ENCODE assay signal across 12 mouse cellular contexts in genomic region chr15:12197361-12197760, GRCm38 (mm10). TPM values are rescaled to one million over a fixed set of nuclear protein-coding genes. Genes with fewer than 3 reads are reported as not detected.
DNase-seq lines count a peak whose midpoint lies in the region; ATAC-seq and TF ChIP-seq lines count a peak whose summit lies in the region.
"Had no signal": no experiment of that assay in that cellular context is flagged by ENCODE, and none has a peak within 500 bp of the region (broad histone marks: within the 10 kb centered on the region; RNA-seq: fewer than 3 reads in every experiment).

No protein-coding gene starts in this region.

- no peak for TF ChIP-seq POLR2A in ES-Bruce4 (IDR thresholded peaks at IDR 0.05; ENCODE audit: insufficient read depth, low read length)

- H3K9me3 ChIP-seq in heart, embryonic 15.5 days (replicated peaks): no peaks in the 10 kb centered on the region
- no peaks in the 10 kb centered on the region for H3K9me3 ChIP-seq in liver, embryonic 12.5 days (replicated peaks)
- H3K9me3 ChIP-seq in ES-Bruce4 (replicated peaks; ENCODE audit: control insufficient read depth, insufficient read depth, low read length, poor library complexity, severe bottlenecking): no peaks in the 10 kb centered on the region
- H3K9me3 ChIP-seq in kidney, embryonic 15.5 days (replicated peaks): no peaks in the 10 kb centered on the region
- H3K9me3 ChIP-seq: forebrain, embryonic 13.5 days; hindbrain, embryonic 13.5 days; neural tube, embryonic 13.5 days had no signal

- H3K9ac ChIP-seq in heart, embryonic 15.5 days: no peak overlapping the region
- H3K9ac ChIP-seq in liver, embryonic 12.5 days: no peak overlapping the region
- no peak overlapping the region for H3K9ac ChIP-seq in ES-Bruce4 (ENCODE audit: low read depth, poor library complexity, severe bottlenecking)
- no peak overlapping the region for H3K9ac ChIP-seq in kidney, embryonic 15.5 days
- H3K9ac ChIP-seq: forebrain, embryonic 13.5 days; hindbrain, embryonic 13.5 days; neural tube, embryonic 13.5 days had no signal

- DNase-seq in heart, postnatal 4 days: no peak
- no peak for DNase-seq in liver
- no peak for DNase-seq in thymus, postnatal 4 days
- no peak for DNase-seq in B cell, adult 2 months
- DNase-seq: layer of hippocampus, postnatal 36 days had no signal

- H3K4me2 ChIP-seq in heart, embryonic 15.5 days: peak overlapping the region; percentile 41
- H3K4me2 ChIP-seq in liver, embryonic 12.5 days: peak overlapping the region; percentile 38
- H3K4me2 ChIP-seq in kidney, embryonic 15.5 days: peak overlapping the region; percentile 39; the same call in 1 of the 2 replicates
- H3K4me2 ChIP-seq: forebrain, embryonic 13.5 days; hindbrain, embryonic 13.5 days; neural tube, embryonic 13.5 days had no signal

- WGBS in heart, embryonic 15.5 days: 83% methylated on average over 6 of the region's 6 CpGs
- WGBS in liver, embryonic 12.5 days (ENCODE audit: insufficient replicate concordance): 70% methylated on average over 6 of the region's 6 CpGs
- 87% methylated on average over 6 of the region's 6 CpGs for WGBS in kidney, embryonic 15.5 days

- ATAC-seq in heart, embryonic 15.5 days (replicated peaks; ENCODE audit: insufficient number of reproducible peaks, insufficient read depth, low FRiP score, low read depth): no peak
- no peak for ATAC-seq in liver, embryonic 12.5 days
- ATAC-seq in kidney, embryonic 15.5 days (replicated peaks; ENCODE audit: low FRiP score): no peak

- no peaks in the 10 kb centered on the region for H3K36me3 ChIP-seq in heart, embryonic 15.5 days
- no peaks in the 10 kb centered on the region for H3K36me3 ChIP-seq in liver, embryonic 12.5 days
- H3K36me3 ChIP-seq in ES-Bruce4 (ENCODE audit: control insufficient read depth, insufficient read depth, low read length, poor library complexity, severe bottlenecking): no peaks in the 10 kb centered on the region
- no peaks in the 10 kb centered on the region for H3K36me3 ChIP-seq in kidney, embryonic 15.5 days
- H3K36me3 ChIP-seq: hindbrain, embryonic 13.5 days had no signal

- no peaks in the 10 kb centered on the region for H3K27me3 ChIP-seq in heart, embryonic 15.5 days
- H3K27me3 ChIP-seq in liver, embryonic 12.5 days (replicated peaks): no peaks in the 10 kb centered on the region
- H3K27me3 ChIP-seq in ES-Bruce4 (ENCODE audit: control insufficient read depth, insufficient read depth, low read length, poor library complexity, severe bottlenecking): no peaks in the 10 kb centered on the region
- H3K27me3 ChIP-seq in kidney, embryonic 15.5 days: no peaks in the 10 kb centered on the region
- H3K27me3 ChIP-seq: forebrain, embryonic 13.5 days; hindbrain, embryonic 13.5 days; neural tube, embryonic 13.5 days had no signal

- no peak for TF ChIP-seq EP300 in ES-Bruce4 (IDR thresholded peaks at IDR 0.05; ENCODE audit: insufficient read depth, low read depth, low read length)

- no peak overlapping the region for H3K4me3 ChIP-seq in heart, embryonic 15.5 days
- no peak overlapping the region for H3K4me3 ChIP-seq in liver, embryonic 12.5 days
- 0 out of 2 replicates have a peak overlapping the region, but pooled peaks have one; percentile 14 for H3K4me3 ChIP-seq in ES-Bruce4 (ENCODE audit: low read depth, low read length)
- no peak overlapping the region for H3K4me3 ChIP-seq in kidney, embryonic 15.5 days (replicated peaks)
- H3K4me3 ChIP-seq: forebrain, embryonic 13.5 days; hindbrain, embryonic 13.5 days; neural tube, embryonic 13.5 days had no signal

- peaks cover 31% of the 10 kb centered on the region for H3K4me1 ChIP-seq in heart, embryonic 15.5 days (replicated peaks)
- H3K4me1 ChIP-seq in liver, embryonic 12.5 days: peaks cover 51% of the 10 kb centered on the region
- H3K4me1 ChIP-seq in ES-Bruce4 (ENCODE audit: control insufficient read depth, insufficient read depth, low read length): peaks cover 3% of the 10 kb centered on the region
- H3K4me1 ChIP-seq in kidney, embryonic 15.5 days: peaks cover 43% of the 10 kb centered on the region
- H3K4me1 ChIP-seq: forebrain, embryonic 13.5 days; hindbrain, embryonic 13.5 days; neural tube, embryonic 13.5 days had no signal

- H3K27ac ChIP-seq in heart, embryonic 15.5 days: no peak overlapping the region
- no peak overlapping the region for H3K27ac ChIP-seq in liver, embryonic 12.5 days
- H3K27ac ChIP-seq in ES-Bruce4 (ENCODE audit: insufficient read depth, low read length): no peak overlapping the region
- H3K27ac ChIP-seq in kidney, embryonic 15.5 days: no peak overlapping the region
- H3K27ac ChIP-seq: forebrain, embryonic 13.5 days; hindbrain, embryonic 13.5 days; neural tube, embryonic 13.5 days had no signal

- TF ChIP-seq CTCF in ES-Bruce4 (IDR thresholded peaks at IDR 0.05; ENCODE audit: low read depth, low read length): no peak

RNA-seq across cellular contexts. Expression of gene Mtmr12, which starts 7.5 kb away (rescaled TPM):
- polyA plus RNA-seq in heart, embryonic 15.5 days (2015; fragmentation: Nextera tagmentation; extraction: Ambion mirVana): 9.5 and 14.1 TPM in 2 replicates
- 10 to 100 TPM; 19.6 to 22.4 TPM for total RNA-seq in heart, postnatal 4 days (2021)
- 11.9 and 12.3 TPM in 2 replicates for polyA plus RNA-seq in liver, embryonic 12.5 days (2016; fragmentation: Nextera tagmentation; extraction: Ambion mirVana)
- 29.8 and 32.0 TPM in 2 replicates for polyA plus RNA-seq in ES-Bruce4 (2011; ENCODE audit: insufficient read depth, insufficient read length, low read depth, missing spikeins)
- polyA plus RNA-seq in kidney, embryonic 15.5 days (2015; fragmentation: Nextera tagmentation; extraction: Ambion mirVana): 20.9 and 21.1 TPM in 2 replicates
